Mouse (Mus musculus): ENCODE measurements at regions not wholly inside any gene's neighbourhood (a gene's known extent, or its start where the extent isn't known, plus 50 kb on each side); places are given as distances from the start of the nearest gene placed in this dataset.

DNA sequence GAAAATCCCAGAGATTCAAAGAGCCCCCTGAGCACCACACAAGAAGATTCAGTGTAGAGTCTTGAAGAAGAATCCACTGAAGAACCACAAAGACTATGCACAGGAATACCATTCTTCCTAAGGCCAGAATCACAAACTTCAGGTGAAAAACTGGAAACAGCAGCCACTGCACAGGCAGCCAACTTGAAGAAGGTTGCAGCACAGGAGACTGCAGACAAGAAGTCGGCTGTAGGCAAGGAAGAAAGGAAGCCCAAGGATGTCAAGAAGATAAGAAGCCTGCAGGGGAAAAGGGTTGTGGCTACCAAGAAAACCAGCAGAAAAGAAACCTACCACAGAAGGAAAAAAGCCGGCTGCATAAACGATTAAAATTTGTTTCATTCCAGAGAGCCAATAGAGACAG lies 76.8 kb upstream of the Ngly1 start:
- ATAC-seq (no peak), DNase-seq (ENCODE audit: low read depth, low spot score) (no peak)
- no peak for TF ChIP-seq CTCF (IDR thresholded peaks at IDR 0.05)
- ChIA-PET CTCF (no interaction called here), POLR2A (no interaction called here)
- H3K27me3 ChIP-seq, result peaks cover 6% of the 10 kb centered on the region
- in situ Hi-C loops (cut with MboI; ENCODE audit: low pct_unique_long_range_greater_than_20kb), result no loop called here

DNA sequence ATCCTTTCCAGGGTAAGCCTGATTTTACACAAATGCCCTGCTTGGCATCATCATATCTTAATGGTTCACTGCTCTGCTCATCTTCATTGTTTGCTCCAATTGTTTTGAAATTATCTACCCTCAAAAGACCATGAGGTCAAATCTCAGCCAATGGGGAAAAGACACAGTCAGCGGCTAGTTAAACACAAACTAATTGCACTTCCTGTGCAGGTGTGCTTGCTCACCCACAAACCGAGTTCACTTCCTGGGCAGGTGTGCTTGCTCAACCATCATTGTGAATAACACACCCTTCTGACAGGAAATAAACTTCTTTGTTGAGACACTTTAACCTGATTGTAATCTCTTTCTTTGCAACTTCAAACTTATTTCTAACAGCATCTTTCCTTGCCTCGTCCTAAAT lies 75.8 kb upstream of the Ngly1 start:
- H3K27me3 ChIP-seq, result peaks cover 6% of the 10 kb centered on the region
- TF ChIP-seq CTCF (IDR thresholded peaks at IDR 0.05), result no peak
- POLR2A ChIA-PET, result no interaction called here
- CTCF ChIA-PET, result no interaction called here
- in situ Hi-C loops (cut with MboI; ENCODE audit: low pct_unique_long_range_greater_than_20kb), result no loop called here
- no peak for DNase-seq (ENCODE audit: low read depth, low spot score)
- no peak for ATAC-seq

DNA sequence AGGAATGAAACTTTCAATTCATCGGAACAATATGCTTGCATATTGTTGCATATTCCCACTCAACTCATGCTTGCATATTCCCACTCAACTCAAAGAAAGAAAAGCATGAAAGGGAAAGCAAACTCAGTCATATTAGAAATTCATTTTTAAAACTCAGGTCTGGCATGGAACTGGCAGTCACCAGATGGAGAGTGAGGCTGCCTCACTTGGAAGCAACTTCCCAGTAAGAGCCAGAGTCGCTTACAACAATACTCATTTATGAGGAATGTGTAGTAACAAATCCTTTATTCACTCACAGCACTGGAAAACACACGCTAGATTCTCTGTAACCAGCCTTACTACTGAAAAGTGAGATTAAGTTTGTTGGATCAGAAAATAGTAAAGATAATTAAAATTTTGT lies 70.9 kb upstream of the Ngly1 start:
- in situ Hi-C loops (cut with MboI; ENCODE audit: low pct_unique_long_range_greater_than_20kb), result no loop called here
- POLR2A ChIA-PET, result no interaction called here
- H3K27me3 ChIP-seq, result no peaks in the 10 kb centered on the region
- ATAC-seq (no peak), DNase-seq (ENCODE audit: low read depth, low spot score) (no peak)
- TF ChIP-seq CTCF (IDR thresholded peaks at IDR 0.05), result no peak
- CTCF ChIA-PET, result no interaction called here

DNA sequence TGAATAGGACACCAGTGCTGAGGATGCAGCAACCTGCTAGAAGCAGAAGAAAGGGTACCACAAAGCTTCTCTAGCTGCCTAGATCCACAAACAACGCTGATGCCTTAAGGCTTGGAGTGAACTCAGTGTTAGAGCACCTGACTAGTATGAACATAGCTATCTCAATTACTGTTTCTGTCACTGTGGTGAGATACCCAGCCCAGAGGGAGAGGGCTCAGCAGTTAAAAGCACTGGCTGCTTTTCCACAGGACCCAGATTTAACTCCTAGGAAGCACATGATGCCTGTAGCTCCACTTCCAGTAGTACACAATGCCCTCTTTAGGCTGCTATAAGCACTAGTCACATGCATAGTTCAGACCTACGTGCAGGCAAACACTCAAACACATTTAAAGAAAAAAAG lies 67.3 kb upstream of the Ngly1 start:
- ATAC-seq (no peak), DNase-seq (ENCODE audit: low read depth, low spot score) (no peak)
- ChIA-PET POLR2A (no interaction called here), CTCF (interaction anchor here (1.3 to 1.6 kb wide), 2 partner anchors 9 to 173 kb away, joined by 3 to 4 read pairs; no protein-coding TSS in a partner anchor)
- TF ChIP-seq CTCF (IDR thresholded peaks at IDR 0.05), result no peak
- peaks cover 4% of the 10 kb centered on the region for H3K27me3 ChIP-seq
- in situ Hi-C loops (cut with MboI; ENCODE audit: low pct_unique_long_range_greater_than_20kb), result no loop called here

DNA sequence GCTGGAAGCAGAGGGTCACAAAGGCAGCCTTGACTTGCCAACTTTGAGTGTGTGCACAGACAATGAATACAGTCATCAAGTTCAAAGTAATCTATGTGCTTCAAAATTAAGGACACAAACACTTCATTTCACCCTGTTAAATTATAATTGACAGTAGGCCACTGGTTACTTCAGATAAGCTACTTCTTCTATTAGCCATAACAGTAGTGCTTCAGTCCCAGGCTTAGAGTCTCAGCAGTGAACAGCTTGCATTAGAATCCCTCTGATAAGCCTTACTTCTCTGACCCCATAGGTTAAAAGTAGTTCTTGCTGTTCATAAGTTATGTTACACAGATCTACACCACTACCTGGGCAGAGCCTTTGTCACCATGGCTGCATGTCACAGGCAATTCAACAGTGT lies 63.8 kb upstream of the Ngly1 start:
- TF ChIP-seq CTCF (IDR thresholded peaks at IDR 0.05), result no peak
- H3K27me3 ChIP-seq, result peaks cover 4% of the 10 kb centered on the region
- DNase-seq (ENCODE audit: low read depth, low spot score), result no peak
- ChIA-PET POLR2A (no interaction called here), CTCF (interaction anchor here (1.6 kb wide), 1 partner anchor 18 kb away, joined by 3 read pairs; no protein-coding TSS in a partner anchor)
- in situ Hi-C loops (cut with MboI; ENCODE audit: low pct_unique_long_range_greater_than_20kb), result no loop called here
- ATAC-seq, result no peak
